Mouse (Mus musculus): ENCODE data around the gene Sptb. TPM values are rescaled to one million over a fixed set of nuclear protein-coding genes. Genes with fewer than 3 reads are reported as not detected.

The Sptb gene
- polyA plus RNA-seq, 2 experiments, result 39.7 to 59.4 TPM

DNA sequence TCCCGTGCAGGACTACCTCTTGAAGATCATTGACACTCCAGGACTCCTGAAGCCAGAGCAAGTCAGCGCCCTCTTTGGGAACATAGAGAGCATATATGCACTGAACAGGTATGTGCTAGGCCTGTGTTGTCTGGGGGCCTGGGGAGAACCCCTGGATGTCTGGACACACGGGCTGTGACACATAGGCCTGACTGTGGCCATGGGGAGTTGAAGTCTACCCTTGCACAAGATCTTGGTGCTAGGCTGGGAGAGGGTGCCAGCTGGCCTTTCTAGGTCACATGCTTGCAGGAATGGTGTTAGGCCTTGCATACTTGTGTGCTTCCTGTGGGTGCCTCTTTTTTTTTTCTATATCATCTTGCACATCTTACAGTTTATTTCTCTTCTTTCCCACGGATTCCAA lies 148.2 kb downstream of the Sptb start:
- H3K9ac ChIP-seq (replicated peaks), result no peak overlapping the region
- H3K9me3 ChIP-seq (ENCODE audit: control insufficient read depth, low read length), result no peaks in the 10 kb centered on the region
- no peak overlapping the region for H3K27ac ChIP-seq
- WGBS (ENCODE audit: insufficient replicate concordance), result 47% methylated on average over 4 of the region's 4 CpGs
- H3K4me3 ChIP-seq (ENCODE audit: insufficient read depth in 1 of 2, low read depth in 2 of 2, low read length in 2 of 2), result no peak overlapping the region
- H3K4me1 ChIP-seq (replicated peaks; ENCODE audit: control insufficient read depth in 2 of 2, insufficient read depth in 2 of 2, low read length in 1 of 2), result 0 out of 4 replicates have a peak, but pooled peaks cover 0 to under 1% of the 10 kb centered on the region in 2 experiments
- DNase-seq (ENCODE audit: low read depth in 3 of 3, low spot score in 3 of 3) (no peak), ATAC-seq (ENCODE audit: insufficient read depth) (no peak)
- H3K36me3 ChIP-seq (replicated peaks; ENCODE audit: control insufficient read depth, insufficient read depth, low read depth), result no peaks in the 10 kb centered on the region
- H3K27me3 ChIP-seq (ENCODE audit: control insufficient read depth, insufficient read depth, low read length), result no peaks in the 10 kb centered on the region
- TF ChIP-seq EP300 (IDR thresholded peaks at IDR 0.05; ENCODE audit: low read depth) (no peak), CTCF (IDR thresholded peaks at IDR 0.05; ENCODE audit: low read depth) (no peak)
- H3K4me2 ChIP-seq (ENCODE audit: low read depth), result no peak overlapping the region

GRCm38 (mm10) chr12:76558206-76558605 lies 152.1 kb downstream of the Sptb start:
- no peaks in the 10 kb centered on the region for H3K36me3 ChIP-seq (replicated peaks; ENCODE audit: control insufficient read depth, insufficient read depth, low read depth)
- ATAC-seq (ENCODE audit: insufficient read depth) (peak; percentile 39; the same call in 1 of the 2 replicates), DNase-seq (ENCODE audit: low read depth in 3 of 3, low spot score in 3 of 3) (no peak)
- H3K4me1 ChIP-seq (replicated peaks; ENCODE audit: control insufficient read depth in 2 of 2, insufficient read depth in 2 of 2, low read length in 1 of 2), result peaks cover 0 to 4% of the 10 kb centered on the region in 2 experiments; a peak in 1 of 4 replicates
- H3K9me3 ChIP-seq (ENCODE audit: control insufficient read depth, low read length), result no peaks in the 10 kb centered on the region
- H3K27ac ChIP-seq, result no peak overlapping the region
- H3K4me2 ChIP-seq (ENCODE audit: low read depth), result no peak overlapping the region
- H3K27me3 ChIP-seq (ENCODE audit: control insufficient read depth, insufficient read depth, low read length), result no peaks in the 10 kb centered on the region
- WGBS (ENCODE audit: insufficient replicate concordance), result 47% methylated on average over 5 of the region's 5 CpGs
- H3K9ac ChIP-seq (replicated peaks), result no peak overlapping the region
- no peak for TF ChIP-seq EP300 (IDR thresholded peaks at IDR 0.05; ENCODE audit: low read depth)
- no peak for TF ChIP-seq CTCF (IDR thresholded peaks at IDR 0.05; ENCODE audit: low read depth)
- H3K4me3 ChIP-seq (ENCODE audit: insufficient read depth in 1 of 2, low read depth in 2 of 2, low read length in 2 of 2), result no peak overlapping the region

DNA sequence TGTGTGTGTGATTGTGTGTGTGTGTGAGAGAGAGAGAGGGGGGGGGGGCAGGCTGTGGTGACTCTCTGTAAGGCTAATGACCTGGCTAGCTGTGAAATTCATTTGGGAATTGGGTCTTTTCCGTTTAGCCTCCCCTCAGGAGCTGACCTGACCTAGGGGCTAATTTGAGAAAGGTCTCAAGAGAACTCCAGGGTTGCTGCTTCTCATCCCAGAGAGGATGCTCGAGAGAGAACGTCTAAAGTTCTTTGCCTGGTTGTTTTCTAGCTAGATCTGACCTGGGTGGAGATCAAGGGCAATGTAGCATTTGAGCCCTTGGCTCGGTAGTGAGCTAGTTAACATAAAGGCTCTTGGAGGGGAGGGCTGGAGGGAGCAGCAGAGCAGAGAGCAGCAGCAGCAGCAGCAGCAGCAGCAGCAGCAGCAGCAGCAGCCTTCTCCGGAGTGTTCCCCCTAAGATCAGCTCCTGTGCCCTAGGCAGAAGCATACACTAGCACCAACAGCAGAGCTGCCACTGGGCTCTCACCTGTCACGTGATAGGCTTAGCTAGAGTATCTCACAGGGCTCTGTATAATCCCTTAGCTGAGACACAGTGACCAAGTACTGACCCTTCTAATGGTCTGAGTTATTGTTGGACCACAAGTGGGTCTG lies 153.5 kb downstream of the Sptb start:
- DNase-seq (ENCODE audit: low read depth in 3 of 3, low spot score in 3 of 3), result no peak
- WGBS (ENCODE audit: insufficient replicate concordance), result 32% methylated on average over 6 of the region's 6 CpGs
- TF ChIP-seq EP300 (IDR thresholded peaks at IDR 0.05; ENCODE audit: low read depth), result no peak
- no peak for TF ChIP-seq CTCF (IDR thresholded peaks at IDR 0.05; ENCODE audit: low read depth)
- Histone ChIP-seq H3K9me3 (ENCODE audit: control insufficient read depth, low read length) (no peaks in the 10 kb centered on the region), H3K27me3 (ENCODE audit: control insufficient read depth, insufficient read depth, low read length) (no peaks in the 10 kb centered on the region), H3K36me3 (replicated peaks; ENCODE audit: control insufficient read depth, insufficient read depth, low read depth) (no peaks in the 10 kb centered on the region), H3K4me1 (replicated peaks; ENCODE audit: control insufficient read depth in 2 of 2, insufficient read depth in 2 of 2, low read length in 1 of 2) (peaks cover 0 to 8% of the 10 kb centered on the region in 2 experiments; a peak in 1 of 4 replicates), H3K4me3 (ENCODE audit: insufficient read depth in 1 of 2, low read depth in 2 of 2, low read length in 2 of 2) (no peak overlapping the region), H3K27ac (no peak overlapping the region), H3K4me2 (ENCODE audit: low read depth) (no peak overlapping the region), H3K9ac (replicated peaks) (no peak overlapping the region)
- no peak for ATAC-seq (ENCODE audit: insufficient read depth)

- no peak overlapping the region for H3K27ac ChIP-seq
- no peak overlapping the region for H3K4me2 ChIP-seq (ENCODE audit: low read depth)
- no peak overlapping the region for H3K9ac ChIP-seq (replicated peaks)
- no peaks in the 10 kb centered on the region for H3K9me3 ChIP-seq (ENCODE audit: control insufficient read depth, low read length)
- H3K4me3 ChIP-seq (ENCODE audit: insufficient read depth in 1 of 2, low read depth in 2 of 2, low read length in 2 of 2), result no peak overlapping the region
- ATAC-seq (ENCODE audit: insufficient read depth) (no peak), DNase-seq (ENCODE audit: low read depth in 3 of 3, low spot score in 3 of 3) (no peak)
- H3K36me3 ChIP-seq (replicated peaks; ENCODE audit: control insufficient read depth, insufficient read depth, low read depth), result no peaks in the 10 kb centered on the region
- 62% methylated on average over 7 of the region's 7 CpGs for WGBS (ENCODE audit: insufficient replicate concordance)
- TF ChIP-seq EP300 (IDR thresholded peaks at IDR 0.05; ENCODE audit: low read depth) (no peak), CTCF (IDR thresholded peaks at IDR 0.05; ENCODE audit: low read depth) (no peak)
- no peaks in the 10 kb centered on the region for H3K27me3 ChIP-seq (ENCODE audit: control insufficient read depth, insufficient read depth, low read length)
- peaks cover 0 to 8% of the 10 kb centered on the region in 2 experiments; a peak in 1 of 4 replicates for H3K4me1 ChIP-seq (replicated peaks; ENCODE audit: control insufficient read depth in 2 of 2, insufficient read depth in 2 of 2, low read length in 1 of 2)
These were observed 154.2 kb downstream of the Sptb start for GRCm38 (mm10) chr12:76556187-76556586.

- H3K9me3 ChIP-seq (ENCODE audit: control insufficient read depth, low read length), result no peaks in the 10 kb centered on the region
- no peaks in the 10 kb centered on the region for H3K36me3 ChIP-seq (replicated peaks; ENCODE audit: control insufficient read depth, insufficient read depth, low read depth)
- ATAC-seq (ENCODE audit: insufficient read depth) (no peak), DNase-seq (ENCODE audit: low read depth in 3 of 3, low spot score in 3 of 3) (no peak)
- H3K9ac ChIP-seq (replicated peaks), result no peak overlapping the region
- WGBS (ENCODE audit: insufficient replicate concordance), result 57% methylated on average over 3 of the region's 3 CpGs
- H3K27ac ChIP-seq, result no peak overlapping the region
- peaks cover 0 to 8% of the 10 kb centered on the region in 2 experiments; a peak in 1 of 4 replicates for H3K4me1 ChIP-seq (replicated peaks; ENCODE audit: control insufficient read depth in 2 of 2, insufficient read depth in 2 of 2, low read length in 1 of 2)
- H3K27me3 ChIP-seq (ENCODE audit: control insufficient read depth, insufficient read depth, low read length), result no peaks in the 10 kb centered on the region
- H3K4me3 ChIP-seq (ENCODE audit: insufficient read depth in 1 of 2, low read depth in 2 of 2, low read length in 2 of 2), result no peak overlapping the region
- TF ChIP-seq EP300 (IDR thresholded peaks at IDR 0.05; ENCODE audit: low read depth) (no peak), CTCF (IDR thresholded peaks at IDR 0.05; ENCODE audit: low read depth) (no peak)
- H3K4me2 ChIP-seq (ENCODE audit: low read depth), result no peak overlapping the region
These were observed 155.4 kb downstream of the Sptb start for GRCm38 (mm10) chr12:76554871-76555386.

Measured in liver, embryonic 14.5 days (tissue).